Mouse (Mus musculus): ENCODE results near the gene Vps18. TPM values are rescaled to one million over a fixed set of nuclear protein-coding genes. Genes with fewer than 3 reads are reported as not detected.

Gene Vps18
- polyA plus RNA-seq, 1 experiment from 2014 or later, result 8.5 TPM

GRCm38 (mm10) chr2:119293776-119294390, 5.3 kb downstream of the Vps18 start:
- ATAC-seq (ENCODE audit: low FRiP score), result no peak
- H3K36me3 ChIP-seq (ENCODE audit: control insufficient read depth, insufficient read depth, low read length), result peaks cover 4% of the 10 kb centered on the region; the same call in 1 of the 2 replicates
- H3K27me3 ChIP-seq (ENCODE audit: control insufficient read depth, insufficient read depth, low read length), result no peaks in the 10 kb centered on the region
- no peak overlapping the region for H3K9ac ChIP-seq (ENCODE audit: low read depth, low read length)
- no peak overlapping the region for H3K27ac ChIP-seq (ENCODE audit: low read depth, low read length)
- DNase-seq (ENCODE audit: low spot score), result no peak
- no peak overlapping the region for H3K4me2 ChIP-seq (replicated peaks; ENCODE audit: low read depth, low read length)
- no peak overlapping the region for H3K4me3 ChIP-seq (ENCODE audit: low read depth, low read length)
- no peaks in the 10 kb centered on the region for H3K9me3 ChIP-seq (ENCODE audit: control insufficient read depth, low read length)
- peaks cover 7% of the 10 kb centered on the region; the same call in 1 of the 2 replicates for H3K4me1 ChIP-seq (replicated peaks; ENCODE audit: control insufficient read depth, insufficient read depth, low read length)
- 96% methylated on average over 34 of the region's 34 CpGs for WGBS

- no peaks in the 10 kb centered on the region for H3K9me3 ChIP-seq (ENCODE audit: control insufficient read depth, low read length)
- peaks cover 4% of the 10 kb centered on the region; the same call in 1 of the 2 replicates for H3K4me1 ChIP-seq (replicated peaks; ENCODE audit: control insufficient read depth, insufficient read depth, low read length)
- no peak overlapping the region for H3K4me3 ChIP-seq (ENCODE audit: low read depth, low read length)
- ATAC-seq (ENCODE audit: low FRiP score), result no peak
- H3K4me2 ChIP-seq (replicated peaks; ENCODE audit: low read depth, low read length), result no peak overlapping the region
- no peak for DNase-seq (ENCODE audit: low spot score)
- no peaks in the 10 kb centered on the region for H3K27me3 ChIP-seq (ENCODE audit: control insufficient read depth, insufficient read depth, low read length)
- H3K36me3 ChIP-seq (ENCODE audit: control insufficient read depth, insufficient read depth, low read length), result peaks cover 4% of the 10 kb centered on the region; the same call in 1 of the 2 replicates
- H3K27ac ChIP-seq (ENCODE audit: low read depth, low read length), result no peak overlapping the region
- 97% methylated on average over 18 of the region's 18 CpGs for WGBS
- no peak overlapping the region for H3K9ac ChIP-seq (ENCODE audit: low read depth, low read length)
Measured at GRCm38 (mm10) chr2:119294411-119294810, 5.9 kb downstream of the Vps18 start.

- H3K9ac ChIP-seq (ENCODE audit: low read depth, low read length), result no peak overlapping the region
- H3K4me3 ChIP-seq (ENCODE audit: low read depth, low read length), result no peak overlapping the region
- over 99% methylated on average over 12 of the region's 12 CpGs for WGBS
Measured at GRCm38 (mm10) chr2:119296756-119297155, 8.2 kb downstream of the Vps18 start.

GRCm38 (mm10) chr2:119297506-119297905, 9.0 kb downstream of the Vps18 start:
- DNase-seq (ENCODE audit: low spot score) (no peak), ATAC-seq (ENCODE audit: low FRiP score) (no peak)

More at GRCm38 (mm10) chr2:119296756-119297155, 8.2 kb downstream of the Vps18 start:
- ATAC-seq (ENCODE audit: low FRiP score) (no peak), DNase-seq (ENCODE audit: low spot score) (no peak)
- 0 out of 2 replicates have a peak, but pooled peaks cover 6% of the 10 kb centered on the region for H3K4me1 ChIP-seq (replicated peaks; ENCODE audit: control insufficient read depth, insufficient read depth, low read length)
- H3K4me2 ChIP-seq (replicated peaks; ENCODE audit: low read depth, low read length), result no peak overlapping the region
- peaks cover 4% of the 10 kb centered on the region; the same call in 1 of the 2 replicates for H3K36me3 ChIP-seq (ENCODE audit: control insufficient read depth, insufficient read depth, low read length)
- no peak overlapping the region for H3K27ac ChIP-seq (ENCODE audit: low read depth, low read length)
- no peaks in the 10 kb centered on the region; the same call in 1 of the 2 replicates for H3K27me3 ChIP-seq (ENCODE audit: control insufficient read depth, insufficient read depth, low read length)
- H3K9me3 ChIP-seq (ENCODE audit: control insufficient read depth, low read length), result no peaks in the 10 kb centered on the region

GRCm38 (mm10) chr2:119298330-119298729, 9.8 kb downstream of the Vps18 start:
- Histone ChIP-seq H3K4me2 (replicated peaks; ENCODE audit: low read depth, low read length) (no peak overlapping the region), H3K9me3 (ENCODE audit: control insufficient read depth, low read length) (no peaks in the 10 kb centered on the region), H3K9ac (ENCODE audit: low read depth, low read length) (no peak overlapping the region), H3K36me3 (ENCODE audit: control insufficient read depth, insufficient read depth, low read length) (peaks cover 4% of the 10 kb centered on the region; the same call in 1 of the 2 replicates), H3K27ac (ENCODE audit: low read depth, low read length) (no peak overlapping the region), H3K4me1 (replicated peaks; ENCODE audit: control insufficient read depth, insufficient read depth, low read length) (0 out of 2 replicates have a peak, but pooled peaks cover 6% of the 10 kb centered on the region), H3K4me3 (ENCODE audit: low read depth, low read length) (no peak overlapping the region), H3K27me3 (ENCODE audit: control insufficient read depth, insufficient read depth, low read length) (no peaks in the 10 kb centered on the region; the same call in 1 of the 2 replicates)
- DNase-seq (ENCODE audit: low spot score) (peak; percentile 72), ATAC-seq (ENCODE audit: low FRiP score) (no peak)
- 55% methylated on average over 5 of the region's 5 CpGs for WGBS

More at GRCm38 (mm10) chr2:119297506-119297905, 9.0 kb downstream of the Vps18 start:
- 94% methylated on average over 19 of the region's 19 CpGs for WGBS
- no peak overlapping the region for H3K4me2 ChIP-seq (replicated peaks; ENCODE audit: low read depth, low read length)
- no peak overlapping the region for H3K4me3 ChIP-seq (ENCODE audit: low read depth, low read length)
- H3K27me3 ChIP-seq (ENCODE audit: control insufficient read depth, insufficient read depth, low read length), result no peaks in the 10 kb centered on the region; the same call in 1 of the 2 replicates
- 0 out of 2 replicates have a peak, but pooled peaks cover 6% of the 10 kb centered on the region for H3K4me1 ChIP-seq (replicated peaks; ENCODE audit: control insufficient read depth, insufficient read depth, low read length)
- H3K9me3 ChIP-seq (ENCODE audit: control insufficient read depth, low read length), result no peaks in the 10 kb centered on the region
- peaks cover 4% of the 10 kb centered on the region; the same call in 1 of the 2 replicates for H3K36me3 ChIP-seq (ENCODE audit: control insufficient read depth, insufficient read depth, low read length)
- H3K27ac ChIP-seq (ENCODE audit: low read depth, low read length), result no peak overlapping the region
- no peak overlapping the region for H3K9ac ChIP-seq (ENCODE audit: low read depth, low read length)

- Histone ChIP-seq H3K4me2 (replicated peaks; ENCODE audit: low read depth, low read length) (no peak overlapping the region), H3K9me3 (ENCODE audit: control insufficient read depth, low read length) (no peaks in the 10 kb centered on the region), H3K9ac (ENCODE audit: low read depth, low read length) (no peak overlapping the region), H3K27ac (ENCODE audit: low read depth, low read length) (no peak overlapping the region), H3K4me3 (ENCODE audit: low read depth, low read length) (no peak overlapping the region), H3K27me3 (ENCODE audit: control insufficient read depth, insufficient read depth, low read length) (no peaks in the 10 kb centered on the region; the same call in 1 of the 2 replicates), H3K4me1 (replicated peaks; ENCODE audit: control insufficient read depth, insufficient read depth, low read length) (0 out of 2 replicates have a peak, but pooled peaks cover 6% of the 10 kb centered on the region), H3K36me3 (ENCODE audit: control insufficient read depth, insufficient read depth, low read length) (peaks cover 4% of the 10 kb centered on the region; the same call in 1 of the 2 replicates)
- ATAC-seq (ENCODE audit: low FRiP score) (no peak), DNase-seq (ENCODE audit: low spot score) (no peak)
- 92% methylated on average over 2 of the region's 2 CpGs for WGBS
Measured at GRCm38 (mm10) chr2:119298839-119299238, 10.3 kb downstream of the Vps18 start.

GRCm38 (mm10) chr2:119299981-119300818, 11.7 kb downstream of the Vps18 start:
- Histone ChIP-seq H3K27ac (ENCODE audit: low read depth, low read length) (peak overlapping the region; percentile 54), H3K4me2 (replicated peaks; ENCODE audit: low read depth, low read length) (peak overlapping the region; percentile 17; the same call in 1 of the 2 replicates), H3K36me3 (ENCODE audit: control insufficient read depth, insufficient read depth, low read length) (no peaks in the 10 kb centered on the region), H3K9me3 (ENCODE audit: control insufficient read depth, low read length) (no peaks in the 10 kb centered on the region), H3K27me3 (ENCODE audit: control insufficient read depth, insufficient read depth, low read length) (no peaks in the 10 kb centered on the region; the same call in 1 of the 2 replicates), H3K9ac (ENCODE audit: low read depth, low read length) (no peak overlapping the region), H3K4me1 (replicated peaks; ENCODE audit: control insufficient read depth, insufficient read depth, low read length) (0 out of 2 replicates have a peak, but pooled peaks cover 9% of the 10 kb centered on the region), H3K4me3 (ENCODE audit: low read depth, low read length) (no peak overlapping the region)
- 5% methylated on average over 14 of the region's 15 CpGs for WGBS
- peak; percentile 89 for DNase-seq (ENCODE audit: low spot score)
- ATAC-seq (ENCODE audit: low FRiP score), result peak; percentile 85

GRCm38 (mm10) chr2:119300819-119301493, 12.4 kb downstream of the Vps18 start:
- peak overlapping the region; percentile 54 for H3K27ac ChIP-seq (ENCODE audit: low read depth, low read length)
- WGBS, result 37% methylated on average over 6 of the region's 7 CpGs

More at GRCm38 (mm10) chr2:119300819-119301493, 12.4 kb downstream of the Vps18 start:
- Histone ChIP-seq H3K36me3 (ENCODE audit: control insufficient read depth, insufficient read depth, low read length) (no peaks in the 10 kb centered on the region), H3K4me1 (replicated peaks; ENCODE audit: control insufficient read depth, insufficient read depth, low read length) (0 out of 2 replicates have a peak, but pooled peaks cover 9% of the 10 kb centered on the region), H3K4me2 (replicated peaks; ENCODE audit: low read depth, low read length) (no peak overlapping the region), H3K9ac (ENCODE audit: low read depth, low read length) (no peak overlapping the region), H3K27me3 (ENCODE audit: control insufficient read depth, insufficient read depth, low read length) (no peaks in the 10 kb centered on the region; the same call in 1 of the 2 replicates), H3K4me3 (ENCODE audit: low read depth, low read length) (no peak overlapping the region), H3K9me3 (ENCODE audit: control insufficient read depth, low read length) (no peaks in the 10 kb centered on the region)
- ATAC-seq (ENCODE audit: low FRiP score), result peak; percentile 28; the same call in 1 of the 2 replicates
- DNase-seq (ENCODE audit: low spot score), result no peak

Data from hindbrain, embryonic 11.5 days (tissue).